Mouse (Mus musculus) forebrain, embryonic 12.5 days (tissue): ENCODE results near the gene Sh2d4b. TPM values are rescaled to one million over a fixed set of nuclear protein-coding genes. Genes with fewer than 3 reads are reported as not detected.
A peak's percentile ranks its signal among the peaks of the same experiment; 100 is the strongest.

Experiments used
- ATAC-seq: fragments of 200-750 bp; cut with Nextera tagmentation; 2 replicates; pipeline ENCODE4 v1.8.0; 2017; ENCODE audit warnings: moderate TSS enrichment; ENCODE audit not compliant: low FRiP score
- H3K27ac ChIP-seq: fragments of 300-500 bp; sonication (generic); 2 replicates; pipeline ENCODE4 v1.5.1; 2016; ENCODE audit warnings: mild to moderate bottlenecking
- H3K27me3 ChIP-seq: fragments of 300-500 bp; sonication (generic); 2 replicates; pipeline ENCODE4 v1.6.1; 2016; ENCODE audit warnings: mild to moderate bottlenecking
- H3K36me3 ChIP-seq: fragments of 300-500 bp; sonication (generic); replicated peaks from 2 replicates; pipeline ENCODE4 v1.6.1; 2016; ENCODE audit warnings: mild to moderate bottlenecking
- H3K4me1 ChIP-seq: fragments of 300-500 bp; sonication (generic); 2 replicates; pipeline ENCODE4 v1.6.1; 2016
- H3K4me2 ChIP-seq: fragments of 300-500 bp; sonication (generic); 2 replicates; pipeline ENCODE4 v1.6.1; 2016; ENCODE audit warnings: mild to moderate bottlenecking, moderate library complexity
- H3K4me3 ChIP-seq: fragments of 300-500 bp; sonication (generic); replicated peaks from 2 replicates; pipeline ENCODE4 v1.5.1; 2016; ENCODE audit warnings: mild to moderate bottlenecking
- H3K9ac ChIP-seq: fragments of 300-500 bp; sonication (generic); 2 replicates; pipeline ENCODE4 v1.6.1; 2016; ENCODE audit warnings: mild to moderate bottlenecking
- H3K9me3 ChIP-seq: fragments of 300-500 bp; sonication (generic); 2 replicates; pipeline ENCODE4 v1.6.1; 2016
- WGBS: fragments of 180-500 bp; shearing (Covaris S2); methylation state at CpG from one replicate; pipeline ENCODE4 v1.1.7; 2016; 5-methylcytosine and 5-hydroxymethylcytosine counted together
- polyA plus RNA-seq: library from polyadenylated mRNA; unstranded; fragments of >200 nt; fragmentation: Nextera tagmentation; extraction: Ambion mirVana; gene quantifications from 2 replicates; pipeline ENCODE4 v1.2.1, GENCODE M21; 2016

The Sh2d4b gene
- polyA plus RNA-seq, 1 experiment from 2014 or later, result 1.3 TPM

DNA sequence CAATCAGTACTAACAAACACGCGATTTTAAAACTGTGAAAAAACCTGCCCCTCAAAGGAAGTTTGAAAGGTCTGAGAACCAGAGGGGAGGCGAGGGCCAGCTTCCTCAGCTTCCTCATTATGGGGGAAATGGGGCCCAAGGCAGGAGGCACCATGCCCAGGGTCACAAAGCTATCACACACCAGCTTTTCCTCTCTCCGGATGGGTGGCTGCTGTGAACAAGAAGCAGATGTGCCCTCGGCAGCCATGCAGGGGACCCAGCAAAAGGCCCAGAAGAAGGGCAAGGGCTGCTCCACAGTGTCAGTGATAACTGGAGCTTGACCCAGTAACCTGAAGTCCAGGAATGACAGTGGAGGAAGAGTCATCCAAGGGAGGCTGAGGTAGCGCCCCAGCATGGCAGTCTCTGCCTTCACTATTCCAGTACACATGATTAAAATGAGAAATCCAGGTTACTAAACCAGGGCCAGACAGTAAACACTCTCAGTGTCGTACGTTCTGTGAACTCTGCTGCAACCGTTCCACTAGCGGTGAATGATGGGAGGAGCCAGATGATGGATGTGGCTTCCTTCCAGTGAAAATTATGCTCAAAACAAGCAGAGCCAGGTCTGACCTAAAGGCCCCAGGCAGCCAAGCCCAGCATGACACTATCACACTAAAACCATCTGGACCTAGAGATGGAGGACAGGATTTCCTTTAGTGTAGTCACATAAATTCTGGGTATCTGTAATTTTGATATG lies 31.5 kb upstream of the Sh2d4b start:
- Histone ChIP-seq H3K27me3 (no peaks in the 10 kb centered on the region), H3K9ac (no peak overlapping the region), H3K4me1 (peaks cover 12% of the 10 kb centered on the region; the same call in 1 of the 2 replicates), H3K9me3 (no peaks in the 10 kb centered on the region), H3K36me3 (peaks cover 6% of the 10 kb centered on the region; the same call in 1 of the 2 replicates), H3K4me3 (no peak overlapping the region), H3K4me2 (no peak overlapping the region), H3K27ac (no peak overlapping the region)
- WGBS, result 83% methylated on average over 10 of the region's 10 CpGs
- ATAC-seq, result no peak

DNA sequence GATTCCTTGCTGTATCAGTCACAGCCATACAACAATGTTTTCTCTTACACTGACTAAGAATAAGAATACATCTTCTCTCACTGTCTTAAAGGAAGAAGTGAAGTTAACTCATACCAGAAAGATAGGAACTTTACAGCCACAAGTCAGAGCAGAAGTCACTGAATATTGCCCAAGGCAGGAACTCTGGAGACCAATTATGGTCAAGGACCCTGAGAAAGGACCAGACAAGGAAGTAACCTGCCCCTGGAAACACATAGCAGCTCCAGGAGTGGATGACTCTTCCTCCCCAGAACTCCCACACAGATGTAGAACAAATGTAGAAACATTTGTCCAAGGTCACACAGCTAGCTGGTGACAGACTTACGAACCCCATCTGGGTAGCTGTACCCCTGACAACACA lies 28.2 kb upstream of the Sh2d4b start:
- ATAC-seq, result no peak
- WGBS, result 95% methylated on average over 1 of the region's 1 CpGs
- Histone ChIP-seq H3K27me3 (no peaks in the 10 kb centered on the region), H3K4me3 (no peak overlapping the region), H3K27ac (no peak overlapping the region), H3K36me3 (peaks cover 6% of the 10 kb centered on the region; the same call in 1 of the 2 replicates), H3K4me1 (peaks cover 3% of the 10 kb centered on the region; the same call in 1 of the 2 replicates), H3K4me2 (no peak overlapping the region), H3K9ac (no peak overlapping the region), H3K9me3 (no peaks in the 10 kb centered on the region)

DNA sequence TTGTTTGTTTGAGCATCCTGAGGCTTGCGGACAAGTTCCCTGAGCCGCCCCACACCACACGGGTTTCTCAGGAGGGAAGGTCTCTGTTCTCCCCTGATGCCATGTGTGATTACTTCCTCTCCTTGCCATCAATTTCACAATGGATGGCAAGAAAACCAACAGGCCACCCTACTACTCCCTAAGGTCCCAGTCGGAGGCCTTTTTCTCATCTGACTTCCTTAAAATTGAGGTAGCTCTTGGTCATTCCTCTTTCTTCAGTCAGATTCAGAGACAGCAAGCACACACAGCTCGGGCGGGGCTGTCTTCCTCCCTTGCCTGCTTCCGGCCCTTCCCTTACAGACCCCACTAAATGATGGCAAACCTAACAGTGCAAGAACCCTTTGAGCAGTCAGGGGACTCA lies 26.5 kb upstream of the Sh2d4b start:
- ATAC-seq, result no peak
- Histone ChIP-seq H3K4me3 (no peak overlapping the region), H3K9me3 (no peaks in the 10 kb centered on the region), H3K27me3 (no peaks in the 10 kb centered on the region), H3K4me2 (no peak overlapping the region), H3K27ac (no peak overlapping the region), H3K9ac (no peak overlapping the region), H3K36me3 (peaks cover 20% of the 10 kb centered on the region), H3K4me1 (peaks cover 2% of the 10 kb centered on the region; the same call in 1 of the 2 replicates)
- WGBS, result 85% methylated on average over 7 of the region's 7 CpGs

DNA sequence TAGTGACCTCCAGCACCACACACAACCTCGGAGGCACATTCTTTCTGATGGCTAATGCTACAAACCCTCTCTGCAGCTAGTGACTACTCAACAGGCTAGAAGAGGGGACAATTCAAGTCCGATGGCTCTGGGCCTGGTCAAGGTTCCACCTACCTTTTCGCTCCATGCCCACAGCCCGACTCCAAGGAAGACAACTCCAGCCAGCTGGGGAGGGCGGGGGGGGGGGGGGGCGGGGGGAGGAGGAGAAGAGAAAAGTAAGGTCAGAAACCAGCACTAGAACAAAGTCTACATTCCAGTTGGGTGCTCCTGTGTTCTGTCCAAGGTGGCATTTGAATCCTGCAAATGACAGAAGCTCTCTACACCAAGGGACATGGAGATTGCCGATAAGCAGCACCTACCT lies 25.4 kb upstream of the Sh2d4b start:
- Histone ChIP-seq H3K9ac (no peak overlapping the region), H3K4me3 (no peak overlapping the region), H3K4me1 (no peaks in the 10 kb centered on the region), H3K27ac (0 out of 2 replicates have a peak overlapping the region, but pooled peaks have one; percentile 21), H3K4me2 (no peak overlapping the region), H3K36me3 (peaks cover 30% of the 10 kb centered on the region), H3K27me3 (no peaks in the 10 kb centered on the region), H3K9me3 (no peaks in the 10 kb centered on the region)
- WGBS, result 79% methylated on average over 6 of the region's 7 CpGs
- ATAC-seq, result no peak

DNA sequence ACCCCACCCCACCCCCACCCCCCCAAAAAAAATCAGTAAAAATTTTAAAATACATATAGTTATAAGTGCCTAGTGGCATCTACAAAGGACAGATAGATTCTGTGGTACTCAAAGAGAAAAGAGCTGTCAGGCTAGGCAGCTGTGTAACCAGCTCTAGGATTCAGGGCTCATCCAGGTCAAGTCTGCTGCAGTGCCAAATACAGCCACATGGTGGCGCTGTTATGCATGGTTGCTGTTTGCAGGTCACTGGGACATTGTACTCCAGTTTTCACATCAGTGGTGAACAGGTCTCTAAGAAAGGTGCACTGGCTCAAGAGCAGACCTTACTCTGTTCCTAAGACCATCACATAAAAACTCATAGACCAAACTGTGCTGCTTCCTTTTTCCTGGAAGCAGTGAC lies 24.6 kb upstream of the Sh2d4b start:
- H3K9me3 ChIP-seq, result no peaks in the 10 kb centered on the region
- H3K36me3 ChIP-seq, result peaks cover 34% of the 10 kb centered on the region
- no peak overlapping the region for H3K4me3 ChIP-seq
- H3K27ac ChIP-seq, result 0 out of 2 replicates have a peak overlapping the region, but pooled peaks have one; percentile 21
- H3K4me2 ChIP-seq, result no peak overlapping the region
- H3K9ac ChIP-seq, result no peak overlapping the region
- no peaks in the 10 kb centered on the region for H3K4me1 ChIP-seq
- WGBS, result 0% methylated on average over 1 of the region's 1 CpGs
- peak; percentile 60 for ATAC-seq
- no peaks in the 10 kb centered on the region for H3K27me3 ChIP-seq

DNA sequence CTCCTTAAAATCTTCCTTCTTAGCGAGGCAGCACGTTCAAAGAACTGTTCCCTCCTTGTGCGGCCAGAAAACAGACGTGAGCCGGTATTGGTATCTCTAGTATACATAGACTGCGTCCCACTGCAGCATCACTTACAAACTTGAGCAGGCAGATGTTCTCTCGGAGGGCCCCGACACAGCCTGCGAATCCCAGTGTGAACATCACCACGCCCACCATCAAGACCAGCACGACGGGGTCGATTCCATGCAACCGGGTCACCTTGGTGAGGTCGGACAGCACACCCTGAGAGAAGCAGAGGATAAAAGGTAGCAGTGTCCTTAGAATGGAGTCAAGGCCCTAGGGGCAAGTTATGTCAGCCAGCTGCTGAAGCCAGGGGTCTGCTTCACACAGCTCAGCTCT lies 23.6 kb upstream of the Sh2d4b start:
- Histone ChIP-seq H3K9ac (no peak overlapping the region), H3K4me1 (no peaks in the 10 kb centered on the region), H3K27ac (no peak overlapping the region), H3K4me2 (no peak overlapping the region), H3K4me3 (no peak overlapping the region), H3K36me3 (peaks cover 36% of the 10 kb centered on the region), H3K27me3 (no peaks in the 10 kb centered on the region), H3K9me3 (no peaks in the 10 kb centered on the region)
- 91% methylated on average over 15 of the region's 15 CpGs for WGBS
- ATAC-seq, result no peak

DNA sequence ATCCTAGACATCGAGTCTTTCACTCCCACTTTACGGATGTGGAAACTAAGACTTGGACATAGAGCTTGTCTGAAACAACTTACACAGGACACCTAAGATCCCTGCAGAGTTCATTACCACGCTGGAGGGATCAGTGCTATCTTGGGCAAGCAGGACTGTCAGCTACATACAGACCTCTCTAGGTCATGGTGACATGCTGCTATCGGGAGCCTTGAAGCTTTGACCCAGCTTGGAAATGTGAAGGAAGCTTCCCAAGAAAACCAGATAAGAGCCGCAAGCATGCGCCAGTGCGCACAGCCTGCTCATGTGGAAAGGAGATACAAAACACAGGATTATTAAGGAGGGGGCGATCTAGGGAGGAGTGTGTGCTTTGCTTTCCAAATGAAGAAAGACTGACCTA lies 22.8 kb upstream of the Sh2d4b start:
- no peak overlapping the region for H3K9ac ChIP-seq
- no peaks in the 10 kb centered on the region for H3K27me3 ChIP-seq
- no peak overlapping the region for H3K4me3 ChIP-seq
- no peak for ATAC-seq
- H3K9me3 ChIP-seq, result no peaks in the 10 kb centered on the region
- H3K27ac ChIP-seq, result no peak overlapping the region
- H3K4me2 ChIP-seq, result no peak overlapping the region
- peaks cover 44% of the 10 kb centered on the region for H3K36me3 ChIP-seq
- 91% methylated on average over 8 of the region's 8 CpGs for WGBS
- no peaks in the 10 kb centered on the region for H3K4me1 ChIP-seq

DNA sequence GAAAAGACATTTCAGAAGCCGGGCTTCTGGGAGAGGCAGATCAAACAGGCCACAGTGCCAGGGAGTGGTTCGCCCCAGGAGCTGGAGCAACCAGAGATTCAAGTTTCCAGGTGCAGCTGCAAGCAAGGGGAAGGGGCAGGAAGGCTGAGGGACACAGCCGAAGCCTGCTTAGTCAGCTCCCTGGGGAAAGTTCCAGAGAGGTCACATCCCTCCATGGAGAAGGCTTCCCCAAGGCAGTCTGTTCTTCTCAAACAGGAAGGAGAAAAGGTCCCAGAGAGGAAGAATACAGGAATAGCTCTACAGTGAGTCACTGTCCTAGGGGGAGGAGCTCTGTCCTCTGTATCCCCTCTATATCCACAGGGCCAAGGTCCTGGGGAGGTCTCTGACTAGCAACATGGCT lies 21.6 kb upstream of the Sh2d4b start:
- no peak overlapping the region for H3K9ac ChIP-seq
- no peaks in the 10 kb centered on the region for H3K9me3 ChIP-seq
- H3K4me2 ChIP-seq, result no peak overlapping the region
- no peak for ATAC-seq
- WGBS, result 84% methylated on average over 3 of the region's 3 CpGs
- no peak overlapping the region for H3K4me3 ChIP-seq
- H3K4me1 ChIP-seq, result no peaks in the 10 kb centered on the region
- H3K27me3 ChIP-seq, result no peaks in the 10 kb centered on the region
- H3K27ac ChIP-seq, result no peak overlapping the region
- H3K36me3 ChIP-seq, result peaks cover 55% of the 10 kb centered on the region

DNA sequence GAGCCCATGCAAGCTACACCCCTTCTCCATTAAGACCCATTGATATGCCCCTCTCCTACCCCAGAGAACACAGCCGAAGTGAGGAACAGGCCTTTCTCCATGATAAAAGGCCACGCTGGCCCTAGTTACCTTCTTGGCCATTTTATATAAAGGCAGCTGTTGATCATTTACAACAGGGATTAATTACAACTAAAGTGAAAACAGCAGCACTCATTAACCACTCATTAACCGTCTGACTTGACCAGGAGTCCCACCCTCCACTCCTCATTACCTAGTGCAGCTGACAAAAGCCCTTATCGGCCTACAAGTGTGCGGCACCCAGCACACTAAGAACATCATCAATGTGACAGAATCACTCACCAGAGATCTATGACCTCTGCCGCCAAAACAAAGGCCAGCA lies 20.6 kb upstream of the Sh2d4b start:
- no peaks in the 10 kb centered on the region for H3K27me3 ChIP-seq
- H3K9me3 ChIP-seq, result no peaks in the 10 kb centered on the region
- H3K27ac ChIP-seq, result no peak overlapping the region
- H3K36me3 ChIP-seq, result peaks cover 65% of the 10 kb centered on the region
- ATAC-seq, result no peak
- no peak overlapping the region for H3K4me2 ChIP-seq
- H3K4me3 ChIP-seq, result no peak overlapping the region
- 45% methylated on average over 6 of the region's 6 CpGs for WGBS
- H3K4me1 ChIP-seq, result no peaks in the 10 kb centered on the region
- H3K9ac ChIP-seq, result no peak overlapping the region

DNA sequence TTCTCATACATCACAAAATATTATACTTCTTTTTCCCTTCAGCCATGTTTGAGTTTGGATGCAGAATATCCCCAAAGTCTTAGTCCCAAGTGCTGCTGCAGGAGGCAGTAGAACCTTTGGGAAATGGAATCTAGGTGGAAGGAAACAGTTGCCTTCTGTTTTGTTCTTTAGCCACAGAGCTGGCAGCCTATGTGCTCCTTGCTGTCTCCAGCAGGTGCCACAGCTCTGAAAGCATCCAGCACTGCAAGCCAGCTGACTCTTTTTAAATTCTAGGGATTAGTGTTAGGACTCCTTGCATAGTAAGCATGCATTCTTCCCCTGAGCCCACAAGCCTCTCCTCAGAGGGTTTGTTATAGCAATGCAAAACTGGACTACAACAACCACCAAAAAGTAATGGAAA lies 18.5 kb upstream of the Sh2d4b start:
- Histone ChIP-seq H3K4me1 (no peaks in the 10 kb centered on the region), H3K4me2 (no peak overlapping the region), H3K27me3 (no peaks in the 10 kb centered on the region), H3K27ac (no peak overlapping the region), H3K36me3 (peaks cover 87% of the 10 kb centered on the region), H3K9me3 (no peaks in the 10 kb centered on the region), H3K4me3 (no peak overlapping the region), H3K9ac (no peak overlapping the region)
- ATAC-seq, result no peak

DNA sequence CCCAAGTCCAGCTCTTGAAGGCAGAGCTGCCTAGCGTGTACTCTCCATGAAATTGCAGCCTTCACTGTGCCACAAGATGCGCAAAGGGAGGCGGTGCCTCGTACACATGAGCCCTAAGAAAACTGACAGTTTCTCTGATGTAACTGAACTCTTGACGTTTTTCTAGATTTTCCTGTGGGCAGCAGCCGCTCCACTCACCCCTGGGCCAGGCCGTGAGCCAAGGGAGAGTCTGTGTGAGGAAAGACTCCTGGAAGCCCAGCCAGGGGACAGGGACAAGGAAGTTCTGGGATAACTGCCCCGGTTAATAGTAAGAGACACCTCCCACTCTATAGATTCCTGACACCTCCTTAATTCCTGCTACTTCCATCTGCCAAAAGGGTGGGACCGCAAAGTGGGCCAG lies 15.7 kb upstream of the Sh2d4b start:
- ATAC-seq, result no peak
- 91% methylated on average over 9 of the region's 9 CpGs for WGBS
- Histone ChIP-seq H3K4me1 (no peaks in the 10 kb centered on the region), H3K27ac (no peak overlapping the region), H3K4me2 (no peak overlapping the region), H3K9ac (no peak overlapping the region), H3K36me3 (peaks cover 76% of the 10 kb centered on the region), H3K27me3 (no peaks in the 10 kb centered on the region), H3K9me3 (no peaks in the 10 kb centered on the region), H3K4me3 (no peak overlapping the region)

DNA sequence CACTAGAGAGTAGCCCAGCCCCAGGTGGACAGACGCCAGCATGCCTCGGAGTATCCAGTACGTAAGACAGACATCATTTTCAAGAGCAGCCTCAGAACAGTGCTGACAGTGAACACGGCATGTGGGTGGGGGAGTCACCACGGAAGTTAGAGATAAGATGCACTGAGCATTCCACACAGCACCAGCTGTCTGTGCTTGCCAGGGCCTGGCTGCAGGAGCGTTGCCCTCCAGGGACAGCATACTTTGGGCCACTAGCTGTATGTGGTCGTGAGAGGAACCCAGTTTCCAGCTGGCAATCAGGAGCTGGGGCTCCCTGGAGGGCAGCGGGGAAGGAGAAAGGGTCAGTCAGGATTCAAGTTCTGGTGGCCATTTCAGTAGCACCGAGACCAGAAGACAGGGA lies 13.7 kb upstream of the Sh2d4b start:
- Histone ChIP-seq H3K9me3 (no peaks in the 10 kb centered on the region), H3K9ac (no peak overlapping the region), H3K27me3 (no peaks in the 10 kb centered on the region), H3K36me3 (peaks cover 65% of the 10 kb centered on the region), H3K4me3 (no peak overlapping the region), H3K4me2 (no peak overlapping the region), H3K27ac (no peak overlapping the region), H3K4me1 (no peaks in the 10 kb centered on the region)
- ATAC-seq, result no peak
- WGBS, result 94% methylated on average over 9 of the region's 9 CpGs

DNA sequence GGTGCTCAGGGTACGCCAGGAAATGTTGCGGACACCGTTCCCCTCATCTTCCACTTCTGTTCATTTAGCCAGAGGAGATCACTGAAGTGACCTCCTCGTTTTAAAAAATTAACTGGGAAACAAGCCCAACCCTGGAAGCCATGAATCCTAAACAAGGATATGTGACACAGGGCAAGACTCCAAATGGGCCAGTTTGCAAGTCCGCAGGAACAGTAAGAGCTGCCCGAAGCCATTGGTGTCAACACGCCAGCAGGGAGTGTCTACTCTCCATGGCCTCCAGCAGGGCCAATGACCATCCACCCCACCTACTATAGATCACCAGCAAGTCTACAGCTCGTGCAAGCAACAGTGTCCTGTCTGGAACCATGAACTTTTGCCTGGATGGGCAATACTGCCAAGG lies 12.7 kb upstream of the Sh2d4b start:
- WGBS, result 92% methylated on average over 8 of the region's 8 CpGs
- Histone ChIP-seq H3K36me3 (peaks cover 56% of the 10 kb centered on the region), H3K9ac (no peak overlapping the region), H3K27ac (no peak overlapping the region), H3K27me3 (no peaks in the 10 kb centered on the region), H3K4me1 (no peaks in the 10 kb centered on the region), H3K4me2 (no peak overlapping the region), H3K9me3 (no peaks in the 10 kb centered on the region), H3K4me3 (no peak overlapping the region)
- ATAC-seq, result no peak
